Mouse (Mus musculus) adipocyte (in vitro differentiated cells): Measurements from ENCODE around the gene Cntd1.
"Not testable (repeated sequence)": the region's sequence is repeated elsewhere in the genome, so short reads cannot be mapped to it uniquely, and the experiment has no call there.

Source experiments
- DNase-seq: peaks from one replicate; pipeline ENCODE4 v3.0.0-alpha.2; 2016; ENCODE audit warnings: low spot score

Gene Cntd1

GRCm38 (mm10) chr11:101330961-101331360, 52.1 kb downstream of the Cntd1 start:
- not testable (repeated sequence) for DNase-seq

DNA sequence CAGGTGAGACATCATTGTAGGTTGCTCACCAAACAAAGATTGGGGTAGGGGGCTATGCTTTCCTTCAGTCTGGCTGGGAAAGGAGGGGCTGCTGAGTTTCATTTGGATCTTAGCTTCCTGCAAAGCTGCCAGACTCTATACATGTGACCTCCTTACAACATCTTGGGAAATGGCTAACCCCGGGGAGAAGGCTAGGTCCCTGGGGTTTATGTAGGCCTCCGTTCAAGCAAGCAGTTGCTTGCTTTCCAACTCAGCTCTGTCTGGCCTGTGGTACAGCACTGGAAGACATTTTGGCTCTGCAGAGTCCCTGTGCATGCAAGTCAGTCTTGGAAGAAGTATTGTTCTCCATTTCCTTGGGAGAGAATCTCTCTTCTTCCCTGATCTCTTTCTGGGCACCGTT, 53.7 kb downstream of the Cntd1 start:
- peak; percentile 90 for DNase-seq

GRCm38 (mm10) chr11:101334023-101334422, 55.2 kb downstream of the Cntd1 start:
- no peak for DNase-seq

DNA sequence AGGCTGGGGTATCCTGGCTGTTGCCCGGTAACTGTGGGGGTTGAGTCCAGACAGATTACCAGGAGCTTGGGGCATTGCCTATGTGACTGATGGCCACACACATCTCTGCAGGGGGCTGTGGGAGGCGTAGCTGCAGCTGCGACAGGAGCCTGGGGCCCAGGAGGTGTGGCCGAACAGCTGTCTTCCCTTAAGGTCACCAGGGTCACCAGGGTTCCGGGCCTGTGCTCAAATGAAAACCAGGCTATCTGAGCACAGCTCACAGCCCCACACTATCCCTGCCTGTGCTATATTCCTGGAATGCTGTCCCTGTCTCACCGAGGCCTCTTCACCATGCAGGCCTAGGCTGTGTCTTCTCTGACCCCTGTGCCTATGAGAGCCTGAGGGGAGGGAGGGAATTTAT, 55.7 kb downstream of the Cntd1 start:
- peak; percentile 41 for DNase-seq

GRCm38 (mm10) chr11:101335685-101336084, 56.9 kb downstream of the Cntd1 start:
- DNase-seq: no peak

DNA sequence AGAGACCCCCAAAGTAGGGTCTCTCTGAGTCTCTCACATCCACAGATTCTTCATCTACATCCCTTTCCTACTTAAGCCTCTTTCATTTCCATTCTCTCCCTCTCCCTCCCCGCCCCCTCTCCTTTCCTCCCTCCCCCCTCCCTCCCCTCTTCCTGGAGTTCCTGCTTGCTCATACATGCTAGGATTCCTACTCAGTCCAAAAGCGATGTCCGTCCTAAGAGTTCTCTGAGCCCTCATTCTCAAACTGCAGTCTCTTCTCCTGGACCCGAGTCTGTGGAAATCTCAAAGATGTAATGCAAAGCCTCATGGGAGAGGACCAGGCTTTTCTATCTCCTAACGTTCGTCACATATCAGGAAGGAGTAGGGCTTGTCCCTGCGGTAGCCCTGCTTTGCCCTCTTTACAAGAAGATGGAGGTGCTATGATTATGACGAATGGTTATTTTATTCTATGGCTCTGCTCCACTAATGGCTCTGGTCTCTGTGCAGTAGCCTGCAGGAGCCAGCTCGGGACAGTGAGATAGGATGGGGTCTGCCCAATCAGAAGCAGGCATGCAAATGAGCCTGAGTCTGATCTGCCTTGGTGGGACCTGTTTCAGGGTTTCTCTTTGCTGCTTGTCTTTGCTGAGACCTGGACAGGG, 59.4 kb downstream of the Cntd1 start:
- DNase-seq: no peak
